Mouse (Mus musculus): ENCODE data around the gene Olfr56. TPM values are rescaled to one million over a fixed set of nuclear protein-coding genes. Genes with fewer than 3 reads are reported as not detected.
A peak's percentile ranks its signal among the peaks of the same experiment; 100 is the strongest.

The Olfr56 gene
- polyA plus RNA-seq, 1 experiment from 2014 or later, result not detected

GRCm38 (mm10) chr11:49084875-49085274 lies 106.2 kb downstream of the Olfr56 start:
- ATAC-seq (replicated peaks; ENCODE audit: low FRiP score) (no peak), DNase-seq (ENCODE audit: low spot score) (no peak)
- Histone ChIP-seq H3K27me3 (ENCODE audit: control insufficient read depth, insufficient read depth, low read length) (no peaks in the 10 kb centered on the region), H3K4me2 (ENCODE audit: low read depth, low read length, severe bottlenecking) (no peak overlapping the region), H3K4me1 (replicated peaks; ENCODE audit: control insufficient read depth, insufficient read depth, low read length) (no peaks in the 10 kb centered on the region), H3K27ac (ENCODE audit: low read depth, low read length) (no peak overlapping the region), H3K9ac (ENCODE audit: low read length) (no peak overlapping the region), H3K4me3 (ENCODE audit: low read depth, low read length) (no peak overlapping the region), H3K9me3 (ENCODE audit: control insufficient read depth, low read length) (no peaks in the 10 kb centered on the region), H3K36me3 (ENCODE audit: control insufficient read depth, insufficient read depth, low read length) (no peaks in the 10 kb centered on the region)
- WGBS, result 57% methylated on average over 3 of the region's 3 CpGs

GRCm38 (mm10) chr11:49086858-49087361 lies 108.2 kb downstream of the Olfr56 start:
- Histone ChIP-seq H3K27me3 (ENCODE audit: control insufficient read depth, insufficient read depth, low read length) (no peaks in the 10 kb centered on the region), H3K36me3 (ENCODE audit: control insufficient read depth, insufficient read depth, low read length) (no peaks in the 10 kb centered on the region), H3K9me3 (ENCODE audit: control insufficient read depth, low read length) (no peaks in the 10 kb centered on the region), H3K4me1 (replicated peaks; ENCODE audit: control insufficient read depth, insufficient read depth, low read length) (no peaks in the 10 kb centered on the region), H3K9ac (ENCODE audit: low read length) (no peak overlapping the region), H3K4me2 (ENCODE audit: low read depth, low read length, severe bottlenecking) (no peak overlapping the region), H3K27ac (ENCODE audit: low read depth, low read length) (no peak overlapping the region), H3K4me3 (ENCODE audit: low read depth, low read length) (no peak overlapping the region)
- WGBS, result 87% methylated on average over 6 of the region's 6 CpGs
- no peak for ATAC-seq (replicated peaks; ENCODE audit: low FRiP score)
- no peak for DNase-seq (ENCODE audit: low spot score)

- ATAC-seq (replicated peaks; ENCODE audit: low FRiP score), result 0 out of 2 replicates have a peak, but pooled peaks have one; percentile 39
- no peak overlapping the region for H3K27ac ChIP-seq (ENCODE audit: low read depth, low read length)
- no peak overlapping the region for H3K4me3 ChIP-seq (ENCODE audit: low read depth, low read length)
- no peaks in the 10 kb centered on the region for H3K4me1 ChIP-seq (replicated peaks; ENCODE audit: control insufficient read depth, insufficient read depth, low read length)
- no peak overlapping the region for H3K4me2 ChIP-seq (ENCODE audit: low read depth, low read length, severe bottlenecking)
- H3K9me3 ChIP-seq (ENCODE audit: control insufficient read depth, low read length), result no peaks in the 10 kb centered on the region
- 46% methylated on average over 22 of the region's 22 CpGs for WGBS
- no peak overlapping the region for H3K9ac ChIP-seq (ENCODE audit: low read length)
- peak; percentile 53 for DNase-seq (ENCODE audit: low spot score)
- no peaks in the 10 kb centered on the region for H3K36me3 ChIP-seq (ENCODE audit: control insufficient read depth, insufficient read depth, low read length)
- H3K27me3 ChIP-seq (ENCODE audit: control insufficient read depth, insufficient read depth, low read length), result no peaks in the 10 kb centered on the region
Observed at GRCm38 (mm10) chr11:49087830-49088616, 109.3 kb downstream of the Olfr56 start.

- 91% methylated on average over 5 of the region's 5 CpGs for WGBS
- no peaks in the 10 kb centered on the region for H3K9me3 ChIP-seq (ENCODE audit: control insufficient read depth, low read length)
Observed at GRCm38 (mm10) chr11:49088990-49089652, 110.4 kb downstream of the Olfr56 start.

GRCm38 (mm10) chr11:49089735-49090507 lies 111.2 kb downstream of the Olfr56 start:
- no peak for DNase-seq (ENCODE audit: low spot score)
- no peaks in the 10 kb centered on the region for H3K4me1 ChIP-seq (replicated peaks; ENCODE audit: control insufficient read depth, insufficient read depth, low read length)
- no peaks in the 10 kb centered on the region for H3K36me3 ChIP-seq (ENCODE audit: control insufficient read depth, insufficient read depth, low read length)
- no peak overlapping the region for H3K27ac ChIP-seq (ENCODE audit: low read depth, low read length)
- no peaks in the 10 kb centered on the region for H3K9me3 ChIP-seq (ENCODE audit: control insufficient read depth, low read length)
- no peaks in the 10 kb centered on the region for H3K27me3 ChIP-seq (ENCODE audit: control insufficient read depth, insufficient read depth, low read length)
- ATAC-seq (replicated peaks; ENCODE audit: low FRiP score), result no peak
- H3K4me3 ChIP-seq (ENCODE audit: low read depth, low read length), result no peak overlapping the region
- H3K9ac ChIP-seq (ENCODE audit: low read length), result no peak overlapping the region
- H3K4me2 ChIP-seq (ENCODE audit: low read depth, low read length, severe bottlenecking), result no peak overlapping the region
- 86% methylated on average over 3 of the region's 3 CpGs for WGBS

More at GRCm38 (mm10) chr11:49088990-49089652, 110.4 kb downstream of the Olfr56 start:
- no peak for DNase-seq (ENCODE audit: low spot score)
- no peak overlapping the region for H3K4me2 ChIP-seq (ENCODE audit: low read depth, low read length, severe bottlenecking)
- no peaks in the 10 kb centered on the region for H3K27me3 ChIP-seq (ENCODE audit: control insufficient read depth, insufficient read depth, low read length)
- no peak overlapping the region for H3K9ac ChIP-seq (ENCODE audit: low read length)
- H3K4me1 ChIP-seq (replicated peaks; ENCODE audit: control insufficient read depth, insufficient read depth, low read length), result no peaks in the 10 kb centered on the region
- no peaks in the 10 kb centered on the region for H3K36me3 ChIP-seq (ENCODE audit: control insufficient read depth, insufficient read depth, low read length)
- no peak for ATAC-seq (replicated peaks; ENCODE audit: low FRiP score)
- H3K4me3 ChIP-seq (ENCODE audit: low read depth, low read length), result no peak overlapping the region
- H3K27ac ChIP-seq (ENCODE audit: low read depth, low read length), result no peak overlapping the region

GRCm38 (mm10) chr11:49090551-49090950 lies 111.9 kb downstream of the Olfr56 start:
- no peak overlapping the region for H3K27ac ChIP-seq (ENCODE audit: low read depth, low read length)
- H3K9ac ChIP-seq (ENCODE audit: low read length), result no peak overlapping the region
- no peak overlapping the region for H3K4me2 ChIP-seq (ENCODE audit: low read depth, low read length, severe bottlenecking)
- DNase-seq (ENCODE audit: low spot score) (no peak), ATAC-seq (replicated peaks; ENCODE audit: low FRiP score) (no peak)
- 87% methylated on average over 5 of the region's 5 CpGs for WGBS
- H3K36me3 ChIP-seq (ENCODE audit: control insufficient read depth, insufficient read depth, low read length), result no peaks in the 10 kb centered on the region
- H3K9me3 ChIP-seq (ENCODE audit: control insufficient read depth, low read length), result no peaks in the 10 kb centered on the region
- H3K4me3 ChIP-seq (ENCODE audit: low read depth, low read length), result no peak overlapping the region
- H3K27me3 ChIP-seq (ENCODE audit: control insufficient read depth, insufficient read depth, low read length), result no peaks in the 10 kb centered on the region
- H3K4me1 ChIP-seq (replicated peaks; ENCODE audit: control insufficient read depth, insufficient read depth, low read length), result no peaks in the 10 kb centered on the region

- 83% methylated on average over 4 of the region's 4 CpGs for whole genome bisulfite sequencing
- Histone ChIP-seq H3K4me2 (ENCODE audit: low read depth, low read length, severe bottlenecking) (no peak overlapping the region), H3K36me3 (ENCODE audit: control insufficient read depth, insufficient read depth, low read length) (no peaks in the 10 kb centered on the region), H3K4me3 (ENCODE audit: low read depth, low read length) (no peak overlapping the region), H3K27ac (ENCODE audit: low read depth, low read length) (no peak overlapping the region), H3K27me3 (ENCODE audit: control insufficient read depth, insufficient read depth, low read length) (no peaks in the 10 kb centered on the region), H3K4me1 (replicated peaks; ENCODE audit: control insufficient read depth, insufficient read depth, low read length) (no peaks in the 10 kb centered on the region), H3K9ac (ENCODE audit: low read length) (no peak overlapping the region), H3K9me3 (ENCODE audit: control insufficient read depth, low read length) (no peaks in the 10 kb centered on the region)
- DNase-seq (ENCODE audit: low spot score) (no peak), ATAC-seq (replicated peaks; ENCODE audit: low FRiP score) (no peak)
Observed at GRCm38 (mm10) chr11:49091171-49091570, 112.5 kb downstream of the Olfr56 start.

- Histone ChIP-seq H3K27ac (ENCODE audit: low read depth, low read length) (no peak overlapping the region), H3K4me2 (ENCODE audit: low read depth, low read length, severe bottlenecking) (no peak overlapping the region), H3K4me1 (replicated peaks; ENCODE audit: control insufficient read depth, insufficient read depth, low read length) (no peaks in the 10 kb centered on the region), H3K9ac (ENCODE audit: low read length) (no peak overlapping the region), H3K27me3 (ENCODE audit: control insufficient read depth, insufficient read depth, low read length) (no peaks in the 10 kb centered on the region), H3K36me3 (ENCODE audit: control insufficient read depth, insufficient read depth, low read length) (no peaks in the 10 kb centered on the region), H3K9me3 (ENCODE audit: control insufficient read depth, low read length) (no peaks in the 10 kb centered on the region), H3K4me3 (ENCODE audit: low read depth, low read length) (no peak overlapping the region)
- WGBS, result 96% methylated on average over 1 of the region's 1 CpGs
- ATAC-seq (replicated peaks; ENCODE audit: low FRiP score) (no peak), DNase-seq (ENCODE audit: low spot score) (no peak)
Observed at GRCm38 (mm10) chr11:49092053-49092586, 113.4 kb downstream of the Olfr56 start.

Measured in forebrain, embryonic 11.5 days (tissue).